Mouse (Mus musculus) G1E (cell line): ENCODE measurements around the gene Rnf146.

ENCODE experiments used
- CTCF ChIP-seq: IDR thresholded peaks from 2 replicates; pipeline ENCODE4 v1.5.1; 2012; ENCODE audit warnings: low read depth, low read length, inconsistent platforms, mixed read lengths
- GATA1 ChIP-seq: IDR thresholded peaks from 2 replicates; pipeline ENCODE4 v1.6.1; 2012; ENCODE audit warnings: borderline replicate concordance, low read length, inconsistent platforms, mixed read lengths
- POLR2AphosphoS5 ChIP-seq: IDR thresholded peaks from 2 replicates; pipeline ENCODE4 v1.6.1; 2012; ENCODE audit warnings: low read depth, low read length, inconsistent platforms; ENCODE audit not compliant: insufficient replicate concordance
- TAL1 ChIP-seq: conservative IDR thresholded peaks from 2 replicates; pipeline ENCODE4 v1.6.1; 2012; ENCODE audit warnings: low read depth, low read length, inconsistent platforms, mixed read lengths

DNA sequence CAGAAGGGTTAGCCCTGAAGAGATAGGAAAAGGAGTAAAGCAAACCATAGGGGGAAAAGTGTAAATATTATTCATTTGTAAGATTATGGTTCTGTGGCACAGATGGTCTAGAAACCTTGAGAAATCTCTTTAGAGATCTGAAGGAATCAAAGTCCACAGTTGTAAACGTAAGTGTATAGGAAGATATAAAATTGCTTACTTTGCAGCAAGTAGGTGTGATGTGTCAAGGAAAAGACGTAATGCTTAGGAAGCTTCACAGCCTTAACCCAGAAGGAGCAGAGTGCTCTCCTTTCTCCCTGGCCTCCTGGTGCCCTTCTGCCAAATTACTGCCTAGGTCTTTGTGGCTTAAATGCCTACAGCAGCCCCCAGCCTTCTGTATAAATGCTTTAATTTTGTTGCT, 37.4 kb downstream of the Rnf146 start:
- TF ChIP-seq CTCF (no peak), POLR2AphosphoS5 (no peak), GATA1 (no peak), TAL1 (no peak)
